Mouse (Mus musculus) MEL (cell line): ENCODE results near the gene D130043K22Rik. TPM values are rescaled to one million over a fixed set of nuclear protein-coding genes. Genes with fewer than 3 reads are reported as not detected.

Experiments used
- DNase-seq: peaks from one replicate; pipeline ENCODE4 v3.0.0; 2011; ENCODE audit warnings: low read depth, low spot score
- H3K27ac ChIP-seq: 2 replicates; pipeline ENCODE4 v1.5.1; 2012; ENCODE audit warnings: low read depth, mild to moderate bottlenecking, control low read depth, low read length, moderate library complexity; ENCODE audit not compliant: control insufficient read depth
- H3K27me3 ChIP-seq, 2 experiments: fragments of 150-350 bp in 1 of 2; sonication (generic) in 1 of 2; 2 replicates each; pipeline ENCODE4 v1.6.1; 2012; ENCODE audit warnings: low read length in 2 of 2, mild to moderate bottlenecking in 2 of 2, improper control_type of control experiment in 1 of 2, moderate library complexity in 1 of 2; ENCODE audit not compliant: insufficient read depth in 2 of 2, control insufficient read depth in 1 of 2
- H3K36me3 ChIP-seq, 2 experiments: 2 replicates each; pipeline ENCODE4 v1.6.1; 2012 to 2014; ENCODE audit warnings: low read length in 2 of 2, improper control_type of control experiment in 1 of 2, inconsistent platforms in 1 of 2, mild to moderate bottlenecking in 1 of 2; ENCODE audit not compliant: insufficient read depth in 2 of 2, control insufficient read depth in 1 of 2
- H3K4me1 ChIP-seq, 2 experiments: fragments of 150-350 bp in 1 of 2; sonication (generic) in 1 of 2; 2 replicates each; pipeline ENCODE4 v1.6.1; 2012; ENCODE audit warnings: low read length in 2 of 2, improper control_type of control experiment in 1 of 2, mild to moderate bottlenecking in 1 of 2; ENCODE audit not compliant: insufficient read depth in 2 of 2, control insufficient read depth in 1 of 2
- H3K4me3 ChIP-seq, 2 experiments: fragments of 150-350 bp in 1 of 2; sonication (generic) in 1 of 2; 2 replicates each; pipeline ENCODE4 v1.5.1; 2012; ENCODE audit warnings: low read depth in 2 of 2, low read length in 2 of 2, mild to moderate bottlenecking in 2 of 2, moderate library complexity in 2 of 2, control low read depth in 1 of 2, improper control_type of control experiment in 1 of 2; ENCODE audit not compliant: control insufficient read depth in 1 of 2, insufficient read depth in 1 of 2
- H3K79me2 ChIP-seq: 2 replicates; pipeline ENCODE4 v1.6.1; 2012; ENCODE audit warnings: mild to moderate bottlenecking, low read length, moderate library complexity; ENCODE audit not compliant: control insufficient read depth, poor library complexity, insufficient read depth
- H3K9ac ChIP-seq: 2 replicates; pipeline ENCODE4 v1.6.1; 2012; ENCODE audit warnings: low read depth, mild to moderate bottlenecking, control low read depth, low read length, moderate library complexity; ENCODE audit not compliant: control insufficient read depth, poor library complexity, severe bottlenecking
- H3K9me3 ChIP-seq: fragments of 150-350 bp; sonication (generic); replicated peaks from 2 replicates; pipeline ENCODE4 v1.6.1; 2012; ENCODE audit warnings: mild to moderate bottlenecking, low read length, improper control_type of control experiment, moderate library complexity; ENCODE audit not compliant: insufficient read depth
- CHD1 ChIP-seq: IDR thresholded peaks from 2 replicates; pipeline ENCODE4 v1.6.1; 2012; ENCODE audit warnings: low read depth, mild to moderate bottlenecking, inconsistent platforms, low read length, improper control_type of control experiment
- CHD2 ChIP-seq: IDR thresholded peaks from 2 replicates; pipeline ENCODE4 v1.6.1; 2011; ENCODE audit warnings: low read length, improper control_type of control experiment
- ELF1 ChIP-seq: IDR thresholded peaks from 2 replicates; pipeline ENCODE4 v1.6.1; 2014; ENCODE audit warnings: low read depth, mild to moderate bottlenecking, inconsistent platforms, low read length, improper control_type of control experiment, moderate library complexity
- EP300 ChIP-seq, 2 experiments: IDR thresholded peaks; 2 replicates each; pipeline ENCODE4 v1.6.1; 2011; ENCODE audit warnings: improper control_type of control experiment in 2 of 2, low read length in 2 of 2, low read depth in 1 of 2, mild to moderate bottlenecking in 1 of 2
- ETS1 ChIP-seq: IDR thresholded peaks from 2 replicates; pipeline ENCODE4 v1.6.1; 2012; ENCODE audit warnings: low read depth, mild to moderate bottlenecking, inconsistent platforms, low read length, improper control_type of control experiment, moderate library complexity
- JUND ChIP-seq: IDR thresholded peaks from 2 replicates; pipeline ENCODE4 v1.6.1; 2011; ENCODE audit warnings: low read depth, mild to moderate bottlenecking, improper control_type of control experiment, low read length
- MAX ChIP-seq: IDR thresholded peaks from 2 replicates; pipeline ENCODE4 v1.6.1; 2011; ENCODE audit warnings: low read length, improper control_type of control experiment
- MEF2A ChIP-seq: IDR thresholded peaks from 2 replicates; pipeline ENCODE4 v1.6.1; 2014; ENCODE audit warnings: low read depth, mild to moderate bottlenecking, inconsistent platforms, low read length, improper control_type of control experiment; ENCODE audit not compliant: poor library complexity, insufficient replicate concordance, severe bottlenecking; ENCODE audit errors: extremely low read depth
- MXI1 ChIP-seq: IDR thresholded peaks from 2 replicates; pipeline ENCODE4 v1.6.1; 2011; ENCODE audit warnings: mild to moderate bottlenecking, low read depth, low read length, improper control_type of control experiment
- MYC ChIP-seq: IDR thresholded peaks from 2 replicates; pipeline ENCODE4 v1.6.1; 2011; ENCODE audit warnings: low read depth, mild to moderate bottlenecking, low read length, improper control_type of control experiment, moderate library complexity
- NELFE ChIP-seq: IDR thresholded peaks from 2 replicates; pipeline ENCODE4 v1.6.1; 2011; ENCODE audit warnings: low read depth, low read length, improper control_type of control experiment
- RAD21 ChIP-seq: IDR thresholded peaks from 2 replicates; pipeline ENCODE4 v1.6.1; 2011; ENCODE audit warnings: mild to moderate bottlenecking, low read depth, low read length, improper control_type of control experiment
- RCOR1 ChIP-seq: IDR thresholded peaks from 2 replicates; pipeline ENCODE4 v1.6.1; 2012; ENCODE audit warnings: low read depth, mild to moderate bottlenecking, inconsistent platforms, low read length, improper control_type of control experiment
- SIN3A ChIP-seq: IDR thresholded peaks from 2 replicates; pipeline ENCODE4 v1.6.1; 2012; ENCODE audit warnings: low read length, improper control_type of control experiment, inconsistent platforms
- TBP ChIP-seq: IDR thresholded peaks from 2 replicates; pipeline ENCODE4 v1.8.0; 2011; ENCODE audit warnings: low read depth, low read length, improper control_type of control experiment
- TCF12 ChIP-seq: IDR thresholded peaks from 2 replicates; pipeline ENCODE4 v1.6.1; 2014; ENCODE audit warnings: low read depth, mild to moderate bottlenecking, inconsistent platforms, low read length, improper control_type of control experiment, moderate library complexity
- UBTF ChIP-seq: IDR thresholded peaks from 2 replicates; pipeline ENCODE4 v1.6.1; 2012; ENCODE audit warnings: low read depth, mild to moderate bottlenecking, inconsistent platforms, low read length, improper control_type of control experiment, moderate library complexity, borderline replicate concordance; ENCODE audit not compliant: insufficient read depth
- ZKSCAN1 ChIP-seq: IDR thresholded peaks from 2 replicates; pipeline ENCODE4 v1.6.1; 2012; ENCODE audit warnings: low read depth, mild to moderate bottlenecking, inconsistent platforms, low read length, improper control_type of control experiment, moderate library complexity
- ZMIZ1 ChIP-seq: IDR thresholded peaks from 2 replicates; pipeline ENCODE4 v1.6.1; 2012; ENCODE audit warnings: low read depth, mild to moderate bottlenecking, inconsistent platforms, low read length, improper control_type of control experiment, moderate library complexity
- polyA plus RNA-seq, 2 experiments: library from polyadenylated mRNA; stranded (reverse) in 1 of 2; unstranded in 1 of 2; fragments of >175 nt in 1 of 2; fragments of >200 nt in 1 of 2; gene quantifications; 2 replicates each; pipeline versions ENCODE4 v1.2.1 to v1.2.4; 2012; ENCODE audit warnings: low replicate concordance in 2 of 2, low read depth in 1 of 2; ENCODE audit not compliant: insufficient read length in 2 of 2, insufficient read depth in 1 of 2, missing spikeins in 1 of 2
- total RNA-seq: library from RNA; depleted of rRNA; stranded (reverse); fragments of 300-350 nt; gene quantifications from 2 replicates; pipeline ENCODE4 v1.2.3, GENCODE M21; 2012

D130043K22Rik gene
- total and polyA plus RNA-seq, 3 experiments = not detected

DNA sequence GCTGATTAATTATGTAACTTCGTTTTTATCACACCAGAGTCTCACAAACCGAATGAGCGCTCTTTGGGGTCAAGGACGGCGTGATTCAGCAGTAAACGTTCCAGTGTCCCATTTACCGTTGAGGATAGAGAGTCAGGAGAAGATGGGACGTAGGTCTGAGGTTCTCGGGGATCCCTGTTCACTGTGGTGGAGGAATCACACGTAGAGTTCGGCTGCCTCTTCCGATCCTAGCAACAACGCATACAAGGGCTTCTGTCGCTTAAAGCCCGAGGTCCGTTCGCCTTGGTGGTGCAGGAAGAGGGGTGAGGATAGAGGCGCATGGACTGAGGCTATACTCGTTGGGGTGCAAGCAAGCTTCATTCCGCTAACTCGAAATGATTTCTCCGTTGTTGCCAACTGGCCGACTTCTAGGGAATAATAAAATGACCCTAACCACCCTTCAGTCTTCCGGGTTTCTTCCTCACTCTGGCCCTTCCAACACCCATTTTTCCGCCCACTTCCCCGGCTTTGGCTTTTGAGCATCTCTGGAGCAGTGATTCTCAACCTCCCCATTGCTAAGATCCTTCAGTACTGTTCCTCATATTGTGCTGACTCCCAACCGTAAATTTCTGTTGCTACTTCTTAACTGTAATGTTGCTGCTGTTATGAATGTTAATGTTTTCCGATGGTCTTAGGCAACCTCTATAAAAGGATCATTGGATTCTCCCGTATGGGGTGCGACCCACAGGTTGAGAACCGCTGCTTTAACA is 44.8 kb upstream of the D130043K22Rik start:
- Histone ChIP-seq H3K79me2 (peaks cover 36% of the 10 kb centered on the region), H3K27me3 (no peaks in the 10 kb centered on the region), H3K9me3 (no peaks in the 10 kb centered on the region), H3K4me1 (peaks cover 6 to 7% of the 10 kb centered on the region in 2 experiments), H3K9ac (peak overlapping the region; percentile 84), H3K4me3 (peak overlapping the region; percentile 87 to 94), H3K36me3 (peaks cover 6 to 15% of the 10 kb centered on the region in 2 experiments), H3K27ac (peak overlapping the region; percentile 90)
- TF ChIP-seq MAX = 0 out of 2 replicates have a peak, but pooled peaks have one; percentile 22
- TF ChIP-seq MYC = 0 out of 2 replicates have a peak, but pooled peaks have one; percentile 24
- TF ChIP-seq RAD21 = no peak
- 0 out of 2 replicates have a peak, but pooled peaks have one; percentile 16 for TF ChIP-seq ETS1
- no peak for TF ChIP-seq CHD1
- TF ChIP-seq JUND = no peak
- TF ChIP-seq ZMIZ1 = peak; percentile 59; the same call in 1 of the 2 replicates
- peak; percentile 1; the same call in 1 of the 2 replicates for TF ChIP-seq SIN3A
- no peak for TF ChIP-seq UBTF
- TF ChIP-seq EP300 (IDR thresholded peaks at IDR 0.05; ENCODE audit: low read depth in 1 of 2, low read length in 2 of 2) = peak in 1 of 2 experiments; percentile 33; a peak in 1 of 4 replicates
- peak; percentile 45 for TF ChIP-seq MXI1
- peak; percentile 25; the same call in 1 of the 2 replicates for TF ChIP-seq TBP
- TF ChIP-seq ELF1 = no peak
- no peak for TF ChIP-seq CHD2
- no peak for TF ChIP-seq ZKSCAN1
- peak; percentile 25 for TF ChIP-seq NELFE
- peak; percentile 44 for TF ChIP-seq RCOR1
- no peak for TF ChIP-seq MEF2A
- no peak for TF ChIP-seq TCF12
- DNase-seq = peak; percentile 68
